Mouse (Mus musculus): ENCODE measurements around the gene Cyp2d34. TPM values are rescaled to one million over a fixed set of nuclear protein-coding genes. Genes with fewer than 3 reads are reported as not detected.

Cyp2d34 gene
- not detected in 2 replicates for polyA plus RNA-seq (2016; fragmentation: Nextera tagmentation; extraction: Ambion mirVana)

DNA sequence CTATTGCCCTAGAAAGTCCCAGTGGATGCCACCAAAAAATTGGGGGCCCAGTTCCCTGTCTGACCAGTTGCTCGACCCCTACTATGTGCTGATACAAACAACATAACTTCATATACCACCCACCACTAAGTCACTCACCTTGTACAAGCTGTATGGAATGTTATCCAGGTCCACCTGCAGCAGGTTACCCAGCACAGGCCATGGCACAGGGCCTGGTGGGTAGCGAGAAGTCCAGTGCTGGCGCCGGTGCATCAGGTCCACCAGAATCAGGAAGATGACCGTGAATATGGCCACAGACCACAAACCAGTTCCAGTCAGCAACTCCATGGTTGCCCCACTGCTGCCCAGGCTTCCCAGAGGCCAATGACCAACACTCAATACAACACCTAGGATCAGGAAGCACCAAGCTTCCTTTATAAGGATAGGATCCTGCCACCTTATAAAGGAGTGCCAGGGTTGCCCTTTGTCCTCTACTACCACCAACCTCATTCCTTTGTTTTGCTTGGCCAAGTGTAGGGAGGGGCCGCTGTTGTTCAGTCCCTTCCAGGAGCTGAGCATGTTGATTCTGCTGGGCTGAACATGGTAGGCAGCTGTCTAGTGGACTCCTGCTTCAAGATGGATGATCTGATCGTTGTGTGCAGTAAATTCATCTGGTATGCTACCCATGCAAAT is at the start of gene Cyp2d34:
TSS of gene Cyp2d34 (minus strand) at position 416 of the 672 bp plus-strand sequence.
- no peak within 1 kb of the TSS for H3K4me2 ChIP-seq (replicated peaks)
- no peaks in the 10 kb centered on the region for H3K36me3 ChIP-seq
- no peak within 1 kb of the TSS for H3K27ac ChIP-seq
- no peaks in the 10 kb centered on the region for H3K4me1 ChIP-seq
- H3K27me3 ChIP-seq (replicated peaks) = no peaks in the 10 kb centered on the region
- no peaks in the 10 kb centered on the region for H3K9me3 ChIP-seq
- H3K4me3 ChIP-seq = no peak within 1 kb of the TSS
- ATAC-seq (ENCODE audit: low FRiP score, low read depth) = no peak
- H3K9ac ChIP-seq = no peak within 1 kb of the TSS
- 87% methylated on average over 7 of the region's 7 CpGs for WGBS

DNA sequence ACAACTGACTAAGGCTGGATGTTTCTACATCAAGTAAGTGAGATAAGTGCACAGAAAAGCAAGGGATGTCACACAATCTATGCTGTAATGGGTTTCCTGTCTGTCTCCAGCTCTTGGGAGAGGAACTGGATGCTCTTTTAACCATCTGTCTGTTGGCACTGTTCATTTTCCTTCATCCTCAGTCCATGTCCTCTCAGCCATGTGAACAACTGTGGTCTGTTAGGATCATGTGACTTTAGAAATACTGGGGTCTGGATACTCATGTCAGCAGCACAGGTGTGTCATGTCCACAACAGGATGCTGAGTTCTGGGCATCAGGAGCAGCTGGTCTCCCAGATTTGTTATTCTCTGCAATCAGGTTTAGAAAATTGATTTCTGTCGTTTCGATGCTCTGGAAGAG is 35.6 kb upstream of the Cyp2d34 start:
- H3K36me3 ChIP-seq = no peaks in the 10 kb centered on the region
- no peaks in the 10 kb centered on the region for H3K4me1 ChIP-seq

DNA sequence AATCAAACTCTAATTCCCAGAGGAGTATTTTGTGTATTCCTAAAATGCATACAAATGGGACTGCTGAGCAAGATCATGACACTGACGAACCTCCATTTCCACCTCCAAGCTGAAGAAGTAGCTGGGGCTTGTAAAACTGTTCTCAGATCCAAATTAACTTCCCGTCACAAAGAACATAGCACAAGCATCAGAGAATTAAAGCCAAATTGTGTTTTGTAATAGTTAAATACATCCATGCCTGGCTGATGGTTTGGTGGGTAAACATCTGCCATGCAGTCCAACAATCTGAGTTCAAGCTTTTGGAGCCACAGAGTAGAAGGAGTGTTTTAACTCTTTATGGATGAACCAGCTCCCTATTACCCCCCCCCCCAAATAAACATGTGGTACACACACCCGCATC is 23.6 kb upstream of the Cyp2d34 start:
- no peaks in the 10 kb centered on the region for H3K9me3 ChIP-seq
- WGBS = 90% methylated on average over 3 of the region's 3 CpGs
- no peak for ATAC-seq (ENCODE audit: low FRiP score, low read depth)

More for the DNA sequence above, 35.6 kb upstream of the Cyp2d34 start:
- 77% methylated on average over 2 of the region's 2 CpGs for WGBS
- H3K9me3 ChIP-seq = no peaks in the 10 kb centered on the region
- no peak overlapping the region for H3K9ac ChIP-seq
- no peak for ATAC-seq (ENCODE audit: low FRiP score, low read depth)
- no peaks in the 10 kb centered on the region for H3K27me3 ChIP-seq (replicated peaks)
- H3K27ac ChIP-seq = no peak overlapping the region
- H3K4me3 ChIP-seq = no peak overlapping the region
- no peak overlapping the region for H3K4me2 ChIP-seq (replicated peaks)

DNA sequence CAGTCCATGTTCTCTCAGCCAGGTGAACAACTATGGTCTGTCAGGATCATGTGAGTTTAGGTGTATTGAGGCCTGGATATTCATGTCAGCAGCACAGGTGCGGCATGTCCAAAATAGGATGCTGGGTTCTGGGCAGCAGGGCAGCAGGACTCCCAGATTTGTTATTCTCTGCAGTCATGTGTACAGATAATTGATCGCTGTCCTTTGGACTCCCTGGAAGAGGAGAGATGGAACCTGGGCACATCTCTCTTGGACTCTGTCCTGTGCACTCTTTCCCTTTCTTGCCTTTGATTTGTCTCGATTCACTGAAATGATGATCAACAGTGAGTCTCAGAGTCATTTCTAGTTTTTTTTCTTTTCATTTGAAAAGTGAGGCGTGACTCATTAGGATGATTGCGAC is 23.0 kb upstream of the Cyp2d34 start:
- no peak overlapping the region for H3K4me3 ChIP-seq
- no peak overlapping the region for H3K9ac ChIP-seq
- no peaks in the 10 kb centered on the region for H3K36me3 ChIP-seq
- WGBS = 93% methylated on average over 5 of the region's 5 CpGs
- H3K27ac ChIP-seq = no peak overlapping the region
- no peaks in the 10 kb centered on the region for H3K27me3 ChIP-seq (replicated peaks)
- H3K9me3 ChIP-seq = no peaks in the 10 kb centered on the region
- ATAC-seq (ENCODE audit: low FRiP score, low read depth) = no peak
- H3K4me1 ChIP-seq = no peaks in the 10 kb centered on the region
- H3K4me2 ChIP-seq (replicated peaks) = no peak overlapping the region

More for the DNA sequence above, 23.6 kb upstream of the Cyp2d34 start:
- no peaks in the 10 kb centered on the region for H3K36me3 ChIP-seq
- no peak overlapping the region for H3K4me3 ChIP-seq
- H3K4me1 ChIP-seq = no peaks in the 10 kb centered on the region
- H3K27me3 ChIP-seq (replicated peaks) = no peaks in the 10 kb centered on the region
- H3K9ac ChIP-seq = no peak overlapping the region
- H3K4me2 ChIP-seq (replicated peaks) = no peak overlapping the region
- no peak overlapping the region for H3K27ac ChIP-seq

DNA sequence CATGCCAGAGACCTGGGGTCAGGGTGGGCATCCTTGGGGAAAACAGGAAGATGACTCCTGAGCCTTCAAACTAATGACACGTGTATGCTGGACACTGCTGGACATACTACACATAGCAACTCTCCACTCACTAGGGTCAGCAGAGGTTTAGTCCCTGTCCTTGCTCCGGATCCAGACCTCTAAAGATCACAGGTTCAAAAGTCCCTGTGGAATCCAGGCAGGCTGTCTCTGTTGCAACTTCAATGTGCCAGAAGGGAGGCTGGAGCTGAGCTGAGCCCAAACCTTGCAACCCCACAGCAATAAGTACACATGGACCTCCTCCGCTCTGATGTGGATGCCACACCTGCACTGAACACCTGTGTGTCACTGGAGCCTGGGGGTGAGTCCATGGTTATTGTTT is 22.0 kb upstream of the Cyp2d34 start:
- Histone ChIP-seq H3K4me3 (no peak overlapping the region), H3K4me2 (replicated peaks) (no peak overlapping the region), H3K27ac (no peak overlapping the region), H3K27me3 (replicated peaks) (no peaks in the 10 kb centered on the region), H3K9me3 (no peaks in the 10 kb centered on the region), H3K4me1 (no peaks in the 10 kb centered on the region), H3K36me3 (no peaks in the 10 kb centered on the region), H3K9ac (no peak overlapping the region)
- no peak for ATAC-seq (ENCODE audit: low FRiP score, low read depth)
- 90% methylated on average over 3 of the region's 3 CpGs for WGBS

DNA sequence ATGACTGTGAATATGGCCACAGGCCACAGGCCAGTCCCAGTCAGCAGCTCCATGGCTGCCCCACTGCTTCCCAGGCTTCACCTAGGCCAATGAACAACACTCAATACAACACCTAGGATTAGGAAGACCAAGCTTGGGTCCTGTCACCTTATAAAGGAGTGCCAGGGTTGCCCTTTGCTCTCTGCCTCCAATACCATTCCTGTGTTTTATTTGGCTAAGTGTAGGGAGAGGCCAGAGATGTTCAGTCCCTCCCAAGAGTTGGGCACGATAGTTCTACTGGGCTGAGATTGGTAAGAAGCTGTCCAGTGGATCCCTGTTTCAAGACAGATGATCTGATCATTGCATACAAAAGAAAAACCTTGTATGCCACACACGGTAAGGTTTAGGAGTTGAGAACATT is 21.2 kb upstream of the Cyp2d34 start:
- WGBS = 83% methylated on average over 2 of the region's 2 CpGs
- no peak for ATAC-seq (ENCODE audit: low FRiP score, low read depth)
- no peaks in the 10 kb centered on the region for H3K4me1 ChIP-seq

DNA sequence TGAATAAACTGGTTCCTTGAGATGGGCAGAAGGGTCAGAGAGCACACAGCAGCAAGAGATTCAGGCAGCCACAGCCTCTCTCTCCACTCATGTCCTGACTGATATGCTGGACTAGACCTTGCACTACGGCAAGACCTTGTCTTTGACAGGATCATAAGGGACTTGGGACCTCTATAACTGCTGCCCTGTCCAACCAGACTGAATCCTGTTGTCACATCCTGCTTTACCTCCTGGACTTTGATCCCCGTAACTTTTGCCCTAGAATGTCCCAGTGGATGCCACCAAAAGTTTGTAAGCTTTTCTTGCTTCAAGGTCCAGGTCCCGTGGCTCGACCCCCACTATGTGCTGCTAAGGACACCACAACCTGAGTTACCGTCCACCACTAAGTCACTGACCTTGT is 20.6 kb upstream of the Cyp2d34 start:
- WGBS = 91% methylated on average over 5 of the region's 5 CpGs

More for the DNA sequence above, 21.2 kb upstream of the Cyp2d34 start:
- H3K4me2 ChIP-seq (replicated peaks) = no peak overlapping the region
- H3K9me3 ChIP-seq = no peaks in the 10 kb centered on the region
- no peak overlapping the region for H3K27ac ChIP-seq
- no peaks in the 10 kb centered on the region for H3K36me3 ChIP-seq
- no peak overlapping the region for H3K9ac ChIP-seq
- H3K4me3 ChIP-seq = no peak overlapping the region
- no peaks in the 10 kb centered on the region for H3K27me3 ChIP-seq (replicated peaks)

DNA sequence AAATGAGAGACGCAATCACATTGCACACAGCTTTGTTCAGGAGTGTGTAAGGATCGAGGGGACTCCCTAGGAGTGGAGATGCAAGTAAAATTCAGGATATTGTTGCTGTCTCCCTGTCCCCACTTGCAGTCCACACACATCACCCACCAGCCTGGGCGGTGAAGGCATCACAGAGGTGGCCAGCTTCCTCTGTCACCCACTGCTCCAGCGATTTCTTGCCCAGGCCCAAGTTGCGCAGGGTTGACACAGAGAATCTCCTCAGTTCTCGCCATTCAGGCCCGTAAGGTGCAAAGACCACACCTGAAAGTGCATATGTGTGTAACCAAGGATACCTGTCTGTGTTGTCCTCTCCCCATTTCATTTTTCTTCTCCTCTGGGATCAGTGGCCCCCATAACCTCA is 19.5 kb upstream of the Cyp2d34 start:
- Histone ChIP-seq H3K4me2 (replicated peaks) (no peak overlapping the region), H3K27ac (no peak overlapping the region), H3K4me1 (no peaks in the 10 kb centered on the region), H3K27me3 (replicated peaks) (no peaks in the 10 kb centered on the region), H3K9ac (no peak overlapping the region), H3K4me3 (no peak overlapping the region), H3K9me3 (no peaks in the 10 kb centered on the region), H3K36me3 (no peaks in the 10 kb centered on the region)
- 93% methylated on average over 7 of the region's 7 CpGs for WGBS
- ATAC-seq (ENCODE audit: low FRiP score, low read depth) = no peak

More for the DNA sequence above, 20.6 kb upstream of the Cyp2d34 start:
- Histone ChIP-seq H3K9ac (no peak overlapping the region), H3K4me3 (no peak overlapping the region), H3K27me3 (replicated peaks) (no peaks in the 10 kb centered on the region), H3K36me3 (no peaks in the 10 kb centered on the region), H3K4me1 (no peaks in the 10 kb centered on the region), H3K4me2 (replicated peaks) (no peak overlapping the region), H3K27ac (no peak overlapping the region), H3K9me3 (no peaks in the 10 kb centered on the region)
- no peak for ATAC-seq (ENCODE audit: low FRiP score, low read depth)

DNA sequence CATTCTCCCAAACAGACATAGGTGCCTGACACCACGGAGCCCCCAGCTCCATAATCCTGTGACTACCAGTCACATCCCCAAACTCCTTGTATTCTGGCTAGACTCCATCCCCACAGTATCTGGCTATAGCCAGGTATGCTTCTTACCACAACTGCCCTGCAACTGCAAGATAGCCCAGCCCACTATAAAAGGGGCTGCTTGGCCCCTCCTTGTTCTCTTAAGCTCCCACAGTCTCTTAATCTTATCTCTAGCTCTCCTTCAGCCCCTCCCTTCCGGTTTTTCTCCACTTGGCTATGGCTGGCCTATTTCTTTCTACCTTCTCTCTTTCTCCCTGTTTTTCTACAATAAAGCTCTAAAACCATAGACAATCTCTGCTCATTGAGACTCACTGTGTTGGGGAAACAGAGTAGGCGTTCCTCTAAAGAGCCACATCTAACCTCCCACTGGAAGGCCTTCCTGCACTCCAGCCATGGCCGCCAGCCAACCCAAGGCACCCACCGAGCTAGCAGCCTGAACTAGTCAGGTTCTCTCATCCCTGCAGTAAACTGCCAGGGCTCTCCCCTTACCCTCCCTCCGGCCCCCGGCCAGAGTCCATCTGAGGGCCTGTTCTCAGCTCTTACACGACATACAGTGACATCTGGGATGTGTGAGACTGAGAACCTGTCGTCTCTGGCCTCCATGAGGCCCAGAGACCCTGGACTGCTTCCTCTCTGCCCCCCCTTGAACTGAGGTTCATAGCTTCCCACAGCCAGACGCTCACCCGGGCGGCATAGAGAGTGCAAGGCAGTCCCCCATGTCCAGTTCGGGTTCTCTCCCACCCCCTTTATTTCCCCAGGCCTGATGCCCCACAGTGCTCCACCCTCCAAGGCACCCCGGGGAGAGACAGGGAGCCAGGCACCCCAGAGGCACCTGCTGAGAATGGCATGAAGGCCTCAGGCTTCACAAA is 16.7 kb upstream of the Cyp2d34 start:
- H3K27me3 ChIP-seq (replicated peaks) = no peaks in the 10 kb centered on the region
- no peaks in the 10 kb centered on the region for H3K9me3 ChIP-seq
- no peaks in the 10 kb centered on the region for H3K36me3 ChIP-seq
- H3K4me2 ChIP-seq (replicated peaks) = no peak overlapping the region
- H3K9ac ChIP-seq = no peak overlapping the region
- H3K4me1 ChIP-seq = no peaks in the 10 kb centered on the region
- no peak for ATAC-seq (ENCODE audit: low FRiP score, low read depth)
- no peak overlapping the region for H3K27ac ChIP-seq
- 86% methylated on average over 14 of the region's 14 CpGs for WGBS
- no peak overlapping the region for H3K4me3 ChIP-seq

DNA sequence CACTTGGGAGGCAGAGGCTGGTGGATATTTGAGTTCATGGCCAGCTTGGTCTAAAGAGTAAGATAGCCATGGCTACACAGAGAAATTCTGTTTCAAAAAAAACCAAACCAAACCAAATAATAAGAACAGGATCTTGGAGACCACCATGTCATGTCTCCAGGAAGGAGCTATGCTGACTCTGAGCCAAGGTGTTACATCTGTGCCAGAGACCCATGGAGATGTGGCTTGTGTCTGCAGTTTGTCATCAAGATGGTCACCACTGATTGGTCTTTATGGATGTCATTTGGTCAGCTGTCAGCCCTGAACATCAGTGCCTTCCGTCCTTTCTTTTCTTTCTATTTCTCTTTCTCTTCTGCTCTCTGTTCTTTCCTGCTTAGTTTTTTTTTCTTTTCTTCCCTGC is 14.2 kb upstream of the Cyp2d34 start:
- Histone ChIP-seq H3K36me3 (no peaks in the 10 kb centered on the region), H3K27me3 (replicated peaks) (no peaks in the 10 kb centered on the region), H3K9ac (no peak overlapping the region), H3K9me3 (no peaks in the 10 kb centered on the region), H3K4me3 (no peak overlapping the region), H3K4me1 (no peaks in the 10 kb centered on the region), H3K4me2 (replicated peaks) (no peak overlapping the region), H3K27ac (no peak overlapping the region)
- no peak for ATAC-seq (ENCODE audit: low FRiP score, low read depth)
- WGBS = 70% methylated on average over 1 of the region's 1 CpGs

DNA sequence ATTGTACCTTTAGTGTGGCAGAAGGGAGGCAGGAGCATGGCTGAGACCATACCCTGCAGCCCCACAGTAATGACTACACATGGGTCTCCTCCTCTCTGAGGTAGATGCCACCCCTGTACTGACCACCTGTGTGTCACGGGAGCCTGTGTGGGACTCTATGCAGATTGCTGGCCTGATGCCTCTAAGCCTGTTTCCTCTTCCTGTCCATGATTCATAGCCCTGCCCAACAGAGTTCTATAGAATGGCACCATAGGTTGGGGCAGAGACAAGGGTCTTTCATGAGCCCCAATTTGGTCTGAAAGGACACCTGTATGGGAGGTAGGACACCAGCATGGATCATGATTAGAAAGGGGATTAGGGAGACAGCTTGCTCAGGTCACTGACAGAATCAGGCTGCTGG is 1.2 kb upstream of the Cyp2d34 start:
- Histone ChIP-seq H3K4me1 (no peaks in the 10 kb centered on the region), H3K9me3 (no peaks in the 10 kb centered on the region), H3K27me3 (replicated peaks) (no peaks in the 10 kb centered on the region), H3K9ac (no peak overlapping the region), H3K36me3 (no peaks in the 10 kb centered on the region), H3K4me3 (no peak overlapping the region), H3K27ac (no peak overlapping the region), H3K4me2 (replicated peaks) (no peak overlapping the region)
- no peak for ATAC-seq (ENCODE audit: low FRiP score, low read depth)
- 69% methylated on average over 1 of the region's 1 CpGs for WGBS

DNA sequence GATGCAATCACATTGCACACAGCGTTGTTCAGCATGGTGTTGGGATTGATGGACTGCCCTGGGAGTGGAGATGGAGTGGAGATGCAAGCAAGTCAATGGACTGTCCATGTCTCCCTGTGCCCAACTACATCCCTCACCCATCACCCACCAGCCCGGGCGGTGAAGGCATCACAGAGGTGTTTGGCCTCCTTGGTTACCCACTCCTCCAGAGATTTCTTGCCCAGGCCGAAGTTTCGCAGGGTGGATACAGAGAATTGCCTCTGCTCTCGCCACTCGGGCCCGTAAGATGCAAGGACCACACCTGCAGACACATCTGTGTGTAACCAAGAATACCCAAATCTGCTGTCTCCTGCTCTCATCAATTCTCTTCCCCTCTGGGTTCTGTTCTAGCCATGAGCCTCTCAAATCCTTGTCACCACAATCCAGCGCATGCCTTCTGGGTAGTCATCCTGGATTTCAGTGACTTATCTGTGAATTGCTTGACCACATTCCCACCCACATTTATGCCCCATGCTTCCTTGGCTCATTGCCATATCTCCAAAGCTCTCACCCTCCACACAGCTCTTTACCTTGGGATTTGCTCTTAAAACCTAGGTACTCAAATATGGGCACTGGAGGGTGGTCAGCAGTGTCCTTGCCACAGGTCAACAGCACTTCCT is 2.3 kb downstream of the Cyp2d34 start:
- H3K27me3 ChIP-seq (replicated peaks) = no peaks in the 10 kb centered on the region
- H3K4me2 ChIP-seq (replicated peaks) = no peak overlapping the region
- WGBS = 90% methylated on average over 9 of the region's 9 CpGs
- no peak overlapping the region for H3K9ac ChIP-seq
- no peaks in the 10 kb centered on the region for H3K4me1 ChIP-seq
- ATAC-seq (ENCODE audit: low FRiP score, low read depth) = no peak
- H3K9me3 ChIP-seq = no peaks in the 10 kb centered on the region
- H3K4me3 ChIP-seq = no peak overlapping the region
- no peaks in the 10 kb centered on the region for H3K36me3 ChIP-seq
- H3K27ac ChIP-seq = no peak overlapping the region

Measured in neural tube, embryonic 12.5 days (tissue).